Mouse (Mus musculus) bone marrow, adult 2 months (tissue): ENCODE measurements around the gene Snrpf. TPM values are rescaled to one million over a fixed set of nuclear protein-coding genes. Genes with fewer than 3 reads are reported as not detected.
A peak's percentile ranks its signal among the peaks of the same experiment; 100 is the strongest.

Source experiments
- H3K27ac ChIP-seq: fragments of 200-500 bp; 2 replicates; pipeline ENCODE4 v1.5.1; 2012; ENCODE audit warnings: low read depth, mild to moderate bottlenecking, control low read depth, inconsistent platforms, low read length; ENCODE audit not compliant: control insufficient read depth, poor library complexity, insufficient read depth
- H3K4me1 ChIP-seq: fragments of 200-500 bp; 2 replicates; pipeline ENCODE4 v1.6.1; 2011; ENCODE audit warnings: low read length; ENCODE audit not compliant: control insufficient read depth, insufficient read depth
- H3K4me3 ChIP-seq: fragments of 200-500 bp; replicated peaks from 2 replicates; pipeline ENCODE3; 2011; ENCODE audit warnings: mild to moderate bottlenecking, low read depth, low read length, control low read depth; ENCODE audit not compliant: control insufficient read depth
- CTCF ChIP-seq: fragments of 200-500 bp; IDR thresholded peaks from 2 replicates; pipeline ENCODE4 v1.5.1; 2011; ENCODE audit warnings: low read length, control low read depth; ENCODE audit not compliant: control insufficient read depth, insufficient read depth
- POLR2A ChIP-seq: fragments of 200-500 bp; IDR thresholded peaks from 2 replicates; pipeline ENCODE4 v1.6.1; 2011; ENCODE audit warnings: low read depth, mild to moderate bottlenecking, control low read depth, low read length, borderline replicate concordance; ENCODE audit not compliant: control insufficient read depth
- WGBS: fragments of 180-500 bp; shearing (Covaris S2); methylation state at CpG from one replicate; pipeline ENCODE4 v1.1.7; 2018; 5-methylcytosine and 5-hydroxymethylcytosine counted together
- polyA plus RNA-seq: library from polyadenylated mRNA; stranded (reverse); fragments of >200 nt; gene quantifications from 2 replicates; pipeline ENCODE4 v1.2.4, GENCODE M21; 2011; ENCODE audit warnings: low replicate concordance; ENCODE audit not compliant: missing spikeins, insufficient read depth, insufficient read length

Snrpf gene
- polyA plus RNA-seq, 1 experiment = 79.1 TPM

- TF ChIP-seq POLR2A (no peak), CTCF (no peak)
- no peak overlapping the region for H3K27ac ChIP-seq
- no peak overlapping the region for H3K4me3 ChIP-seq
- no peaks in the 10 kb centered on the region for H3K4me1 ChIP-seq
- 75% methylated on average over 7 of the region's 7 CpGs for WGBS
These were observed 31.1 kb upstream of the Snrpf start for GRCm38 (mm10) chr10:93620438-93621179.

GRCm38 (mm10) chr10:93614850-93615249, 25.3 kb upstream of the Snrpf start:
- Histone ChIP-seq H3K4me1 (peaks cover 2% of the 10 kb centered on the region; the same call in 1 of the 2 replicates), H3K27ac (no peak overlapping the region), H3K4me3 (no peak overlapping the region)
- TF ChIP-seq CTCF (no peak), POLR2A (no peak)
- 4% methylated on average over 8 of the region's 8 CpGs for WGBS

GRCm38 (mm10) chr10:93611419-93612007, 22.0 kb upstream of the Snrpf start:
- TF ChIP-seq CTCF (peak; percentile 73), POLR2A (no peak)
- WGBS = 38% methylated on average over 18 of the region's 18 CpGs
- H3K4me1 ChIP-seq = peaks cover 2% of the 10 kb centered on the region; the same call in 1 of the 2 replicates

GRCm38 (mm10) chr10:93610896-93611295, 21.4 kb upstream of the Snrpf start:
- WGBS = 93% methylated on average over 1 of the region's 1 CpGs
- H3K4me1 ChIP-seq = peaks cover 2% of the 10 kb centered on the region; the same call in 1 of the 2 replicates
- H3K4me3 ChIP-seq = no peak overlapping the region
- no peak overlapping the region for H3K27ac ChIP-seq
- TF ChIP-seq POLR2A (no peak), CTCF (no peak)

More at GRCm38 (mm10) chr10:93611419-93612007, 22.0 kb upstream of the Snrpf start:
- Histone ChIP-seq H3K4me3 (no peak overlapping the region), H3K27ac (no peak overlapping the region)

- Histone ChIP-seq H3K4me3 (no peak overlapping the region), H3K4me1 (no peaks in the 10 kb centered on the region), H3K27ac (no peak overlapping the region)
- TF ChIP-seq CTCF (no peak), POLR2A (no peak)
- 91% methylated on average over 7 of the region's 7 CpGs for WGBS
These were observed 19.7 kb upstream of the Snrpf start for GRCm38 (mm10) chr10:93609236-93609635.

- 75% methylated on average over 9 of the region's 9 CpGs for WGBS
- TF ChIP-seq POLR2A (no peak), CTCF (peak; percentile 58)
- H3K4me1 ChIP-seq = no peaks in the 10 kb centered on the region
- no peak overlapping the region for H3K27ac ChIP-seq
- H3K4me3 ChIP-seq = no peak overlapping the region
These were observed 18.5 kb upstream of the Snrpf start for GRCm38 (mm10) chr10:93608051-93608450.

- WGBS = 83% methylated on average over 9 of the region's 9 CpGs
- Histone ChIP-seq H3K4me3 (no peak overlapping the region), H3K4me1 (no peaks in the 10 kb centered on the region), H3K27ac (no peak overlapping the region)
- TF ChIP-seq CTCF (no peak), POLR2A (no peak)
These were observed 16.8 kb upstream of the Snrpf start for GRCm38 (mm10) chr10:93606326-93606725.

GRCm38 (mm10) chr10:93603256-93603655, 13.8 kb upstream of the Snrpf start:
- 90% methylated on average over 1 of the region's 1 CpGs for WGBS
- no peak overlapping the region for H3K27ac ChIP-seq
- no peaks in the 10 kb centered on the region for H3K4me1 ChIP-seq
- TF ChIP-seq CTCF (no peak), POLR2A (no peak)
- H3K4me3 ChIP-seq = no peak overlapping the region

- TF ChIP-seq POLR2A (no peak), CTCF (no peak)
- 72% methylated on average over 5 of the region's 5 CpGs for WGBS
These were observed 12.8 kb upstream of the Snrpf start for GRCm38 (mm10) chr10:93602309-93602708.

More at GRCm38 (mm10) chr10:93602309-93602708, 12.8 kb upstream of the Snrpf start:
- Histone ChIP-seq H3K27ac (no peak overlapping the region), H3K4me1 (no peaks in the 10 kb centered on the region), H3K4me3 (no peak overlapping the region)
